Mouse (Mus musculus) cortical plate, adult 2 months (tissue): ENCODE measurements around the gene Gm5127. TPM values are rescaled to one million over a fixed set of nuclear protein-coding genes. Genes with fewer than 3 reads are reported as not detected.
A peak's percentile ranks its signal among the peaks of the same experiment; 100 is the strongest.

Experiments used
- H3K27ac ChIP-seq: fragments of 200-500 bp; 2 replicates; pipeline ENCODE4 v1.5.1; 2012; ENCODE audit warnings: low read length, control low read depth, inconsistent platforms; ENCODE audit not compliant: insufficient read depth
- H3K4me1 ChIP-seq: fragments of 200-500 bp; 2 replicates; pipeline ENCODE4 v1.6.1; 2011; ENCODE audit warnings: low read length; ENCODE audit not compliant: control insufficient read depth, insufficient read depth
- H3K4me3 ChIP-seq: fragments of 200-500 bp; 2 replicates; pipeline ENCODE4 v1.5.1; 2011; ENCODE audit warnings: mild to moderate bottlenecking, low read length, control low read depth; ENCODE audit not compliant: insufficient read depth
- CTCF ChIP-seq: fragments of 200-500 bp; IDR thresholded peaks from 2 replicates; pipeline ENCODE4 v1.5.1; 2011; ENCODE audit warnings: mild to moderate bottlenecking, control low read depth, low read length; ENCODE audit not compliant: insufficient read depth; ENCODE audit errors: extremely low read depth
- POLR2A ChIP-seq: fragments of 200-500 bp; IDR thresholded peaks from 2 replicates; pipeline ENCODE4 v1.6.1; 2011; ENCODE audit warnings: mild to moderate bottlenecking, low read length, control low read depth; ENCODE audit not compliant: insufficient read depth; ENCODE audit errors: extremely low read depth
- polyA plus RNA-seq: library from polyadenylated mRNA; depleted of rRNA; stranded (reverse); fragments of >200 nt; gene quantifications from 2 replicates; pipeline ENCODE4 v1.2.3, GENCODE M21; 2012; rRNA removed

The Gm5127 gene
- 0.28 and 0.48 TPM in 2 replicates for polyA plus RNA-seq

- TF ChIP-seq CTCF (no peak), POLR2A (no peak)
- no peak within 1 kb of the TSS for H3K4me3 ChIP-seq
- H3K4me1 ChIP-seq = no peaks in the 10 kb centered on the region
- no peak within 1 kb of the TSS for H3K27ac ChIP-seq
Measured at GRCm38 (mm10) chrX:106582886-106583285, at the start of gene Gm5127. TSS of gene Gm5127 (plus strand) at chrX:106583186.

- TF ChIP-seq CTCF (no peak), POLR2A (no peak)
- Histone ChIP-seq H3K4me1 (no peaks in the 10 kb centered on the region), H3K4me3 (no peak overlapping the region), H3K27ac (no peak overlapping the region)
Measured at GRCm38 (mm10) chrX:106536359-106536758, 46.6 kb upstream of the Gm5127 start.

DNA sequence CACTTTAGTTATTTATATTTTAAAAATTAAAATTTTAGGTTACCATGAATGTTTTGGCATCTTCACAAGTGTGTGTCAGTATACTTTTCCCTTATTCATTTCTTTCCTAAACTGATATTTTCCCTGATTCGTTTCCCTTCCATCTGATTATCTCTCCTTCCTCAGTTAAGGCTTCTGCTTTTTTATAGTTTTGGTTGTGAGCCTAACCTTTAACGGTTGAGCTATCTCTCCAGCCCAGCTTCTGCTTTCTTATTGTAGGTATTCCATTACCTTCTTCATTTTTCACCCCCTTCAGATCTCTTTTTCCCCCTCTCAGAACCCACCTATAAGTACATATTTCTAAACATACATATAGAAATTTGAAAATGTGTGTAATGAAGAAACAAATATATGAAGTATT lies 27.5 kb upstream of the Gm5127 start:
- TF ChIP-seq CTCF (no peak), POLR2A (no peak)
- Histone ChIP-seq H3K27ac (no peak overlapping the region), H3K4me1 (no peaks in the 10 kb centered on the region), H3K4me3 (no peak overlapping the region)

DNA sequence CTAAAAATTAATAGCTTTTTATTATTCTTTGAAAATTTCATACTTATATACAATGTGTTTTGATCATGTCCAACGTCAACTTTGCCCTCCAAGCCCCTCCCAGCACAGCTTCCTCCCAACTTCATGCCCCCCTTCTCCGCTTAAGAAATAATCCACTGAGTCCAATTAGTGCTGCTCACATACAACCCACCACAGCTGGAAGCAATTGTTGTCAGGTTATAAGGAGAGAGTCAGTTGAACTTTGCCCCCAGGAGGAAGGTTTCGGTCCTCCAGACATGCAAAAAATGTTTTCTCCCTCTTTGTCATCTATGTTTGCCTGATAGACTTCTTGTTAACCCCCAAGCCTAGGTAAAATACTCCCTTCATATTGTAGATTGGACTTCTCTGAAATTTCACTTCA lies 4.0 kb upstream of the Gm5127 start:
- TF ChIP-seq POLR2A = no peak
- TF ChIP-seq CTCF = no peak
- H3K4me3 ChIP-seq = no peak overlapping the region
- H3K27ac ChIP-seq = no peak overlapping the region
- H3K4me1 ChIP-seq = no peaks in the 10 kb centered on the region

GRCm38 (mm10) chrX:106580410-106580809 lies 2.6 kb upstream of the Gm5127 start:
- TF ChIP-seq POLR2A = no peak
- TF ChIP-seq CTCF = no peak
- no peak overlapping the region for H3K4me3 ChIP-seq
- H3K27ac ChIP-seq = no peak overlapping the region
- no peaks in the 10 kb centered on the region for H3K4me1 ChIP-seq

GRCm38 (mm10) chrX:106582197-106582596 lies 789 bp upstream of the Gm5127 start:
- Histone ChIP-seq H3K4me1 (no peaks in the 10 kb centered on the region), H3K27ac (no peak overlapping the region), H3K4me3 (no peak overlapping the region)
- no peak for TF ChIP-seq POLR2A
- no peak for TF ChIP-seq CTCF

GRCm38 (mm10) chrX:106593914-106594313 lies 10.9 kb downstream of the Gm5127 start:
- no peak overlapping the region for H3K4me3 ChIP-seq
- TF ChIP-seq CTCF = no peak
- no peak for TF ChIP-seq POLR2A
- no peaks in the 10 kb centered on the region for H3K4me1 ChIP-seq
- H3K27ac ChIP-seq = no peak overlapping the region

GRCm38 (mm10) chrX:106595904-106596303 lies 12.9 kb downstream of the Gm5127 start:
- TF ChIP-seq POLR2A (no peak), CTCF (no peak)
- H3K27ac ChIP-seq = no peak overlapping the region

DNA sequence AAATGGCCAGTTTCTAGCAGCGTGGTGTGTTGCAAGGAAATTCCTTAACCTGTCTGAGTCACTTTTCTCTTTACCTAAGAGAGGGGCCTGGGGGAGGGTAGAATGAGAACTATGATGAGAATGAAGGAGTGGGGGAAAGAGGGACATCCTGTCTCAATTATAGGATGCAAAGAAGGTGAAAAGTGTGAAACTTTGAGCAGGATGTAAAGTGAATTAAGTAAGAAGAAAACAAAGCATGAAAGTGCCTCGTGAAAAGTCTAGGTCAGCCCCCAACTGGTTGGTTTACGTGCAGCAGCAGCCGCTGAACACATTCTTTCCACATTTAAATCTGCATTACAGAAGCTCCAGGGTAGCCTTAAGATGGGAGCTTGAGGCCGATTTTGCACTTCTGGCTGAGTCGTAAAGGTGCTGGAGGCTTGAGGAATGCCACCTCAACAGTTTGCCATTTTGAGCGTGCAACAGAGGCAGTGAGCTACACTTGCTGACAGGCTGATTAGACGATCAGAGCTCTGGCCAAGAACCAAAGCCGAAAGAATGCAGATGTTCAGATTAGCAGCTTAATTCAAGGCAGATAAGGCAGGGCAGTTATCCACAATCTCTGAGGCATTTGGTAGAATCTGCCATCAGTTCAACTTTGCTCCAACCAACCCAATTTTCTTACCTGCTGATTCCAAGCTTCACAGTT lies 19.7 kb downstream of the Gm5127 start:
- H3K4me1 ChIP-seq = no peaks in the 10 kb centered on the region
- H3K27ac ChIP-seq = no peak overlapping the region
- no peak for TF ChIP-seq POLR2A
- no peak for TF ChIP-seq CTCF
- 0 out of 2 replicates have a peak overlapping the region, but pooled peaks have one; percentile 15 for H3K4me3 ChIP-seq

More at GRCm38 (mm10) chrX:106595904-106596303, 12.9 kb downstream of the Gm5127 start:
- no peaks in the 10 kb centered on the region for H3K4me1 ChIP-seq
- no peak overlapping the region for H3K4me3 ChIP-seq

DNA sequence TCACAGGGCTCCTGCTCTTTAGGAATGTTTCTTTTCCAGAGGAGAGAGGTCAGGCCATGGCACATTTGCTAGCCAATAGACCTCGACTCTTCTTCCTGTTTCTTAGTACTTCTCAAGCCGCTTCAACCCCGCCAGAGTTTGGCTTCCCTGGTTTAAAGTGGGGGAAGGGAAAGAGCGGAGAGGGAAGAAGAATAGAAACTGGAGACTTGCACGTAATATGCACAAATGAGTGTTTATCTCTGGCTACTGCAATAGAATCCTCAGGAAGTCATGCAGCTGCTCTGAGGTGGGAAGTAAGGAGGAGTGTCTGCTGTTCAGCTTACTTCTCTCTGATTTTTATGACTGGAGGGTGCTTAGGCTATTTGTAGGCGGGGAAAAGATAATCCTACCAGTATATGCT lies 20.4 kb downstream of the Gm5127 start, which contains the start of gene Cysltr1:
Cysltr1 (minus strand) TSS at position 294 of the 400 bp plus-strand sequence.
- Histone ChIP-seq H3K27ac (no peak within 1 kb of the TSS), H3K4me3 (0 out of 2 replicates have a peak within 1 kb of the TSS, but pooled peaks have one; percentile 15), H3K4me1 (no peaks in the 10 kb centered on the region)
- TF ChIP-seq POLR2A (no peak), CTCF (no peak)
